Mouse (Mus musculus) brown adipose tissue, adult 24 weeks (tissue): Measurements from ENCODE around the gene Snap25. TPM values are rescaled to one million over a fixed set of nuclear protein-coding genes. Genes with fewer than 3 reads are reported as not detected.

ENCODE experiments used
- H3K27ac ChIP-seq: fragments of 200-500 bp; replicated peaks from 2 replicates; pipeline ENCODE4 v1.5.1; 2012; ENCODE audit warnings: low read depth, mild to moderate bottlenecking, low read length
- H3K4me1 ChIP-seq: fragments of 200-500 bp; 2 replicates; pipeline ENCODE4 v1.6.1; 2012; ENCODE audit warnings: low read length, mixed read lengths; ENCODE audit not compliant: control insufficient read depth, insufficient read depth, insufficient read length
- H3K4me3 ChIP-seq: fragments of 200-500 bp; 2 replicates; pipeline ENCODE4 v1.5.1; 2012; ENCODE audit warnings: low read depth, mild to moderate bottlenecking, low read length, moderate library complexity; ENCODE audit not compliant: insufficient read depth
- polyA plus RNA-seq: library from polyadenylated mRNA; stranded (reverse); fragments of >200 nt; gene quantifications from 2 replicates; pipeline ENCODE4 v1.2.4, GENCODE M21; 2012; ENCODE audit not compliant: missing spikeins, insufficient read depth, insufficient read length

Snap25 gene
- polyA plus RNA-seq, 1 experiment: not detected

GRCm38 (mm10) chr2:136823751-136824716 is 110.8 kb downstream of the Snap25 start:
- H3K4me3 ChIP-seq: no peak overlapping the region
- H3K4me1 ChIP-seq: no peaks in the 10 kb centered on the region
- no peak overlapping the region for H3K27ac ChIP-seq

- Histone ChIP-seq H3K4me1 (no peaks in the 10 kb centered on the region), H3K4me3 (no peak overlapping the region)
Observed at GRCm38 (mm10) chr2:136827612-136828011, 114.4 kb downstream of the Snap25 start.

More at GRCm38 (mm10) chr2:136827612-136828011, 114.4 kb downstream of the Snap25 start:
- no peak overlapping the region for H3K27ac ChIP-seq

Other genes with a start within 250 kb of the Snap25 start
- gene Ankef1, start 211.5 kb upstream of the Snap25 start, polyA plus RNA-seq: 132 and 191 TPM in 2 replicates
- gene AL731706.2, start 172.2 kb downstream of the Snap25 start, polyA plus RNA-seq: 11.7 and 40.9 TPM in 2 replicates
- gene Slx4ip, start 177.8 kb downstream of the Snap25 start, polyA plus RNA-seq: 2.1 and 3.3 TPM in 2 replicates
- 47.9 and 72.0 TPM in 2 replicates for gene AL731706.1, start 177.9 kb downstream of the Snap25 start, polyA plus RNA-seq
- gene Mkks, start 177.9 kb downstream of the Snap25 start, polyA plus RNA-seq: 68.1 and 79.3 TPM in 2 replicates